Mouse (Mus musculus) forebrain, embryonic 16.5 days (tissue): ENCODE data around the gene Slc43a2. TPM values are rescaled to one million over a fixed set of nuclear protein-coding genes. Genes with fewer than 3 reads are reported as not detected.

Source experiments
- ATAC-seq: fragments of 200-750 bp; cut with Nextera tagmentation; 2 replicates; pipeline ENCODE4 v1.8.0; 2017; ENCODE audit warnings: mild to moderate bottlenecking, moderate library complexity
- H3K27ac ChIP-seq: fragments of 300-500 bp; sonication (generic); 2 replicates; pipeline ENCODE4 v1.5.1; 2014; ENCODE audit warnings: low read length, control low read depth
- H3K27me3 ChIP-seq: fragments of 300-500 bp; sonication (generic); replicated peaks from 2 replicates; pipeline ENCODE4 v1.6.1; 2014; ENCODE audit warnings: low read length; ENCODE audit not compliant: control insufficient read depth, insufficient read depth
- H3K36me3 ChIP-seq: fragments of 300-500 bp; sonication (generic); 2 replicates; pipeline ENCODE4 v1.6.1; 2014; ENCODE audit not compliant: control insufficient read depth, insufficient read depth
- H3K4me1 ChIP-seq: fragments of 300-500 bp; sonication (generic); replicated peaks from 2 replicates; pipeline ENCODE4 v1.6.1; 2014; ENCODE audit warnings: low read length; ENCODE audit not compliant: control insufficient read depth, insufficient read depth
- H3K4me2 ChIP-seq: fragments of 300-500 bp; sonication (generic); 2 replicates; pipeline ENCODE4 v1.6.1; 2014; ENCODE audit warnings: mild to moderate bottlenecking, low read length, control low read depth
- H3K4me3 ChIP-seq: fragments of 300-500 bp; sonication (generic); replicated peaks from 2 replicates; pipeline ENCODE4 v1.5.1; 2014; ENCODE audit warnings: mild to moderate bottlenecking, low read length, control low read depth
- H3K9ac ChIP-seq: fragments of 300-500 bp; sonication (generic); replicated peaks from 2 replicates; pipeline ENCODE4 v1.6.1; 2014; ENCODE audit warnings: low read depth, low read length, control low read depth
- H3K9me3 ChIP-seq: fragments of 300-500 bp; sonication (generic); 2 replicates; pipeline ENCODE4 v1.6.1; 2016; ENCODE audit warnings: low read length; ENCODE audit not compliant: control insufficient read depth
- WGBS: fragments of 180-500 bp; shearing (Covaris S2); extraction: QIAGEN DNeasy Blood & Tissue Kit; methylation state at CpG from one replicate; pipeline ENCODE4 v1.1.7; 2014; 5-methylcytosine and 5-hydroxymethylcytosine counted together
- polyA plus RNA-seq: library from polyadenylated mRNA; unstranded; fragments of >200 nt; fragmentation: Nextera tagmentation; extraction: Ambion mirVana; gene quantifications from 2 replicates; pipeline ENCODE4 v1.2.1, GENCODE M21; 2015

Slc43a2 gene
- polyA plus RNA-seq, 1 experiment from 2014 or later: 16.4 TPM

GRCm38 (mm10) chr11:75575560-75576123 is 44.1 kb downstream of the Slc43a2 start:
- Histone ChIP-seq H3K9me3 (no peaks in the 10 kb centered on the region), H3K27me3 (no peaks in the 10 kb centered on the region), H3K27ac (no peak overlapping the region), H3K9ac (no peak overlapping the region), H3K4me3 (no peak overlapping the region), H3K36me3 (no peaks in the 10 kb centered on the region), H3K4me1 (peaks cover 14% of the 10 kb centered on the region), H3K4me2 (no peak overlapping the region)
- 81% methylated on average over 9 of the region's 9 CpGs for WGBS
- no peak for ATAC-seq

GRCm38 (mm10) chr11:75578609-75579008 is 47.1 kb downstream of the Slc43a2 start:
- Histone ChIP-seq H3K27me3 (no peaks in the 10 kb centered on the region), H3K4me3 (no peak overlapping the region), H3K27ac (no peak overlapping the region), H3K9ac (no peak overlapping the region), H3K4me2 (no peak overlapping the region), H3K36me3 (no peaks in the 10 kb centered on the region), H3K9me3 (no peaks in the 10 kb centered on the region), H3K4me1 (no peaks in the 10 kb centered on the region)
- no peak for ATAC-seq
- WGBS: 87% methylated on average over 5 of the region's 5 CpGs

- H3K4me3 ChIP-seq: no peak overlapping the region
- H3K27me3 ChIP-seq: no peaks in the 10 kb centered on the region
- no peak overlapping the region for H3K27ac ChIP-seq
- H3K9me3 ChIP-seq: no peaks in the 10 kb centered on the region
- H3K9ac ChIP-seq: no peak overlapping the region
- no peak overlapping the region for H3K4me2 ChIP-seq
- H3K36me3 ChIP-seq: no peaks in the 10 kb centered on the region
- no peak for ATAC-seq
- no peaks in the 10 kb centered on the region for H3K4me1 ChIP-seq
- WGBS: 95% methylated on average over 7 of the region's 7 CpGs
These were observed 50.1 kb downstream of the Slc43a2 start for GRCm38 (mm10) chr11:75581495-75582149.

- no peak for ATAC-seq
- Histone ChIP-seq H3K4me1 (peaks cover 5% of the 10 kb centered on the region), H3K27me3 (no peaks in the 10 kb centered on the region), H3K27ac (no peak overlapping the region), H3K9ac (no peak overlapping the region), H3K4me3 (no peak overlapping the region), H3K4me2 (no peak overlapping the region), H3K36me3 (no peaks in the 10 kb centered on the region), H3K9me3 (no peaks in the 10 kb centered on the region)
- 57% methylated on average over 2 of the region's 2 CpGs for WGBS
These were observed 52.0 kb downstream of the Slc43a2 start for GRCm38 (mm10) chr11:75583521-75583920.

- Histone ChIP-seq H3K27me3 (no peaks in the 10 kb centered on the region), H3K4me3 (no peak overlapping the region), H3K9me3 (no peaks in the 10 kb centered on the region), H3K9ac (no peak overlapping the region), H3K4me2 (no peak overlapping the region), H3K27ac (no peak overlapping the region), H3K36me3 (no peaks in the 10 kb centered on the region), H3K4me1 (peaks cover 21% of the 10 kb centered on the region)
- no peak for ATAC-seq
- 91% methylated on average over 4 of the region's 4 CpGs for WGBS
These were observed 53.6 kb downstream of the Slc43a2 start for GRCm38 (mm10) chr11:75585061-75585460.

- WGBS: 72% methylated on average over 5 of the region's 5 CpGs
- Histone ChIP-seq H3K27ac (no peak overlapping the region), H3K4me1 (peaks cover 23% of the 10 kb centered on the region), H3K4me3 (no peak overlapping the region), H3K27me3 (no peaks in the 10 kb centered on the region), H3K9me3 (no peaks in the 10 kb centered on the region), H3K9ac (no peak overlapping the region), H3K36me3 (no peaks in the 10 kb centered on the region), H3K4me2 (no peak overlapping the region)
- no peak for ATAC-seq
These were observed 54.5 kb downstream of the Slc43a2 start for GRCm38 (mm10) chr11:75585978-75586377.

- no peak for ATAC-seq
- no peaks in the 10 kb centered on the region for H3K27me3 ChIP-seq
- H3K4me1 ChIP-seq: peaks cover 23% of the 10 kb centered on the region
- 87% methylated on average over 5 of the region's 5 CpGs for WGBS
- H3K4me3 ChIP-seq: no peak overlapping the region
- no peaks in the 10 kb centered on the region for H3K9me3 ChIP-seq
- no peak overlapping the region for H3K4me2 ChIP-seq
- no peaks in the 10 kb centered on the region for H3K36me3 ChIP-seq
- no peak overlapping the region for H3K27ac ChIP-seq
- no peak overlapping the region for H3K9ac ChIP-seq
These were observed 55.5 kb downstream of the Slc43a2 start for GRCm38 (mm10) chr11:75586963-75587362.

GRCm38 (mm10) chr11:75587493-75588284 is 56.2 kb downstream of the Slc43a2 start, which contains the start of gene Pitpna:
Gene Pitpna, plus strand, starts transcription at chr11:75588097.
- Histone ChIP-seq H3K4me2 (peak within 1 kb of the TSS; percentile 93), H3K27ac (peak within 1 kb of the TSS; percentile 74), H3K9me3 (no peaks in the 10 kb centered on the region), H3K4me1 (peaks cover 23% of the 10 kb centered on the region), H3K27me3 (no peaks in the 10 kb centered on the region), H3K9ac (peak within 1 kb of the TSS; percentile 91), H3K36me3 (no peaks in the 10 kb centered on the region), H3K4me3 (peak within 1 kb of the TSS; percentile 73)
- ATAC-seq: peak; percentile 98
- WGBS: 4% methylated on average over 49 of the region's 49 CpGs

GRCm38 (mm10) chr11:75588285-75588941 is 56.9 kb downstream of the Slc43a2 start:
- H3K4me1 ChIP-seq: peaks cover 23% of the 10 kb centered on the region
- peaks cover 2% of the 10 kb centered on the region; the same call in 1 of the 2 replicates for H3K36me3 ChIP-seq
- peak overlapping the region; percentile 93 for H3K4me2 ChIP-seq
- H3K9ac ChIP-seq: peak overlapping the region; percentile 91
- ATAC-seq: peak; percentile 85
- H3K27me3 ChIP-seq: no peaks in the 10 kb centered on the region
- H3K27ac ChIP-seq: peak overlapping the region; percentile 74
- peak overlapping the region; percentile 73 for H3K4me3 ChIP-seq
- no peaks in the 10 kb centered on the region for H3K9me3 ChIP-seq
- WGBS: under 1% methylated on average over 37 of the region's 37 CpGs
